Mouse (Mus musculus) thymus, postnatal 4 days (tissue): ENCODE results near the gene Idnk.
A peak's percentile ranks its signal among the peaks of the same experiment; 100 is the strongest.
"Not testable (repeated sequence)": the region's sequence is repeated elsewhere in the genome, so short reads cannot be mapped to it uniquely, and the experiment has no call there.

ENCODE experiments used
- DNase-seq: peaks from one replicate; pipeline ENCODE4 v3.0.0; 2021

Gene Idnk

DNA sequence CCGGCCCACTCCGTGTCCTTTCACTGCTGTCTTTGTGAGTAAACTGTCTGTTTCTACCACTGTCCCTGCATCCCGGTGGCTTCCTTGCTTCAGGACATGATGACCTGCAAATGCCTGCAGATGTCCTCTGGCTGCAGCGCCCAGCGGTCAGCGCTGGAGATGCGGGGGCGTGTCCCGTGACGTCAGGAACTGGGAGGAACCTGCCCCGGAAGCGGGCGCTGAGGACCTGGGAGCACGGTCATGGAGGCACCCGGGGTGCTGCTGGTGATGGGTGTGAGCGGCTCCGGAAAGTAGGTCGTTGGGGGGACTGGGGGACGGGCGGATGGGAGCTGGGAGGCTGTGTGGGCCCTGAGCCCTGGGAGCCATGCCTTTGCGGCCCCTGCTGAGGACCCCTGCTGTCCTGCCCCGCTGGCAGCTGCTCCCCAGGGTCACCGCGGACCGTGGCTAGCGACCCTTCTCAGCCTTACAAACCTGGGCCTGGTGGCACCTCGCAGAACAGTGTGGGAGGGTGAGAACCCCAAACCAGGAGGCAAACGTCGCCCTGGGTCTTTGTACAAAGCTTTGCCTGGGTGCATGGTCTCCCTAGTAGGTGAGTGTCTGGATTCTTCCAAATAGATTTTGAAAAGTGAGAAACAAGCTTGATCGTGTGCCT lies at the start of gene Idnk:
Gene Idnk, plus strand, starts transcription at position 203 of the 652 bp plus-strand sequence.
- peak; percentile 89 for DNase-seq

GRCm38 (mm10) chr13:58111306-58111705 lies 46.1 kb upstream of the Idnk start:
- no peak for DNase-seq

DNA sequence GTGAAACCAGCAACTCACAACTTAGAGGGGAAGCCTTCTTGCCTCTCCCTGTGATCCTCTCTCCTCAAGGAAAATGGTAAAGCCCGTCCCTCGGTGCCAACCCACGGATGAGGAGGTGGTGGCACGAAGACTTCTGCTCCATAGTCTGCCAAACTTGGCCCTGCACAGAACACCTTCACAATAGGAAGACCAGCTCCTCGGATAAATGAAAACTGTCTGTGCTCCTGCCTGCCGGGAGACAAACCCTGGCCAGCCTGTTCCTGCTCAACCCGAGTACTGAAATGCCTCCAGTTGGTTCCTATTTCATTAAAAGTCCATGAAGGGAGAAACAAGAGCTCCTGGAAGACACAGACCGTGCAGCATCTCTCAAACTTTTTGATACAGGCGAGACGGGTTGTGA lies 45.3 kb upstream of the Idnk start:
- no peak for DNase-seq

DNA sequence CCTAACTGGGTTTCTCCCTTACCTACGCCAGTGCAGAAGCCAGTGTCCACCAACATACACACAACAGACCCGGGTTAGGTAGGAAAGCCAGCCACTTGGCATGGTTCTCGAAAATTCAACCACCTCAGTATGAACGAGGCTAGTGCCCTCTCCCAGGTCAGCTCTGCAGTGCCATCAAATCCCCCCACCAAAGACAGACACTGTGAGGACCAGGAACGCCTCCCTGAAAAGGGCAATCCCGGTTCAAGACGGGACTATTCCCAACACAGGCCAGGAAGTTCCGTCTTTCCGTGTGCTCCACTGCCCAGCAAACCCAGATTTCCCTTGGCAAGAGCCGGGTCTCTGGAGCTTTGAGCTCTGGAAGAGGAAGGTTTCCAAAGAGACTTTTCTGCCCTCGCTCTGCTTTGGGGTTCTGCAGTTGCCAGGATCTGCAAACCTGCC lies 44.8 kb upstream of the Idnk start:
- peak; percentile 30 for DNase-seq

DNA sequence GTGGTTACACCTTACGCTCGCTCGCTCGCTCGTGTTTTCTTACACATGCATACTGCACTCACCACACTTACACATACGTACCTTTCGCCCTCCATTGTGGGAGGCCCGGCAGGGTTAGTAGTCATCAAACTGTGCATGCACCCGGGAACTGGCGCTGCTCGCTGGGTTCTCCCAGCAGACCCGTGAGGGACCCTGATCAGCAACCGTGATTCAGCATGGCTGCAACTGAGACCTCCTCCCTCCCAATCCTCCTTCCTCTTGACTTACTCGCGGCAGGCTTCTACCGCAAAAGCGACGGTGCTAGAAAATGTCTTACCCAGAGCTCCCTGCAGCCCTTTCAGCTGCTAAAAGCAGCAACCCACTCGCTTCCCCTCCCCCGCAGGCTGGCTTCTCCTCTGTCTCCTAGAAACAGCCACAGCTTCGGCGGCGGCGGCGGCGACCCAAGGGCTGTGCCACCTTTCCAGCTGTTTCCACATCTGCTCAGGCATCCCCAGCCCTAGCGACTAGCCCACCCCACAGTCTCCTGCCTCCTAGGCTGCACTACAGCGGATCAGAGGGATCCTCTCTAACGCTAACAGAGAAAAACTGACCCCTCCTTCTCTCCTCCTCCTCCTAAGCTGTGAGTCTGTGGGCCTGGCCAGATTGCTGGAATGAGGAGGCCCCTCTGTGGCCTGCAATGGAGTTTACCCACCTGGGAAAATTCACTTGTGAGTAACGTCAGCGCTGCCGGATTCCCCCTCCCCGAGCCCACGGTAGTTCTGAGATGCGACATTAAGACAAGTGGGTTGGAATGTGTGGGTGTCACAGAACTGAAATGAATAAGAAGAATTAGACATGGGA lies 44.2 kb upstream of the Idnk start, which contains the start of gene Klhl3:
Gene Klhl3, minus strand, starts transcription at position 532 of the 840 bp plus-strand sequence.
- DNase-seq, result peak; percentile 92

DNA sequence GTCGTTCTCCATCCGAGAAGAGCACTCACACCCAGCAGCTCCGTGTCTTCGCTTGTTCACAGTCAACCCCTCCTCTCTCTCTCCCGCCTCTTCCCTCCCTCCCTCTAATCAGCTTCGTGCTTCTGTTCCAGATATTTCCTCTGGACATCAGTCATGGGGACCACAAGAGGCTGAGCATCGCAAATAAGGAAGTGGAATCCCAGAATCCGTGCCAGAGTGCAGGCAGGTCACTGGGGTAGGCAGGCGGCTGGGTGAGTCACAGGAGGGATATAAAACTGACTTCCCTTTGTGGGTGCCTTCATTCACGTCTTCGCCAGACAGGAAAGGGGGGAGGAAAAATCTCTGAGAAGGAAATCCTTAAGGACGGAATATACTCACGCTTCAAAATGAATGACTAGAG lies 42.2 kb upstream of the Idnk start:
- no peak for DNase-seq

GRCm38 (mm10) chr13:58116801-58117200 lies 40.6 kb upstream of the Idnk start:
- DNase-seq, result no peak

DNA sequence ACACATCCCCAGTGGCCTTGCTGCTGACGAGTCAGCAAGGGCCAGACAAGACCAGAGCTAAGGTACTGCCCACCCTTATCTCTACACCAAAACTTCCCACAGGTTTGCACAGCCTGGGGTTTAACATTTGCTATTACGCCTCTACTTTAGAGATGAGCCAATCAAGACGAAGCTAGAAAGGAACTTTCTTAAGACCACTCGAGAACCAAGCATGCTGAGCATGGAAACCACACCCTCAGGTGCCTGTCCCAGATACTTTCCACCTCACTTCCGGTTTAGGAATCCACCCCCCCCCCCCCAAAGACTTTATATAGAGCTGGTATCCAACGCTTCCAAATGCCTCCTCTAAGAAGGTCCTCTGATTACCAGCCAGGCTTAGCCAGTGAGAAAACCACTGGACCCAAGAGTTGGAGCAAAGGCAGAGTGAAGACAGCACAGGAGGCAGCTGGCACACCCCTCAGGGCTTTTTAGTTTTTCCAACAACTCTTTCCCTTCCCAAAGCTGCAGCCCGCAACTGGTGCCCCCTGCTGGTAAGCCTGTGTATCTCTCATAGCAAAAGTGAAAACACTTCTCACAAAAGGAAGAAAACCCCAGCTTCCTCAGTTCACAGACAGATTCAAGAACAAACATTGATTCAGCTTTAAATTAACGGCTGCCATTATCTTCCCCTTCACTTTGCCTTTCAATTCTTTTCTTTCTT lies 40.0 kb upstream of the Idnk start:
- DNase-seq, result peak; percentile 90

GRCm38 (mm10) chr13:58122786-58123297 lies 34.6 kb upstream of the Idnk start:
- DNase-seq, result no peak

- DNase-seq, result no peak
Observed at GRCm38 (mm10) chr13:58123381-58123780, 34.1 kb upstream of the Idnk start.

GRCm38 (mm10) chr13:58124278-58124677 lies 33.2 kb upstream of the Idnk start:
- DNase-seq, result no peak

DNA sequence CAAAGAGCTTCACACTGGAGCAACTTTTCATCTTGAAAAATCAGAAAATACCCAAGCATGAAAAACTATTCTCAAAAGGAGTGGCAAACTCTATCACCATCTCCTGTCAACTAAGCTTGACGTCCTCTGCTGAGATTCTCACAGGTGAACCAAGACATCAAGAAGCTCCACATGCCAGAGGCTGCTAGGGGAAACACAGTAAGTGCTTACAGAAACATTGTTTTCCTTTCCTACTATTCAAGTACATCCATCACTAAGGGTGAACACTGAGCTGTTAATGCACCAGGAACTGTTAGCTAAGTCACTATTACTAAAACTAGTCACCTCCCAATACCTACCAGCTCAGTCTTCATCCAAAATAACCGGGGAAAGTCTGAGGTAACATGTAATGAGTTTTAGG lies 32.5 kb upstream of the Idnk start:
- no peak for DNase-seq

DNA sequence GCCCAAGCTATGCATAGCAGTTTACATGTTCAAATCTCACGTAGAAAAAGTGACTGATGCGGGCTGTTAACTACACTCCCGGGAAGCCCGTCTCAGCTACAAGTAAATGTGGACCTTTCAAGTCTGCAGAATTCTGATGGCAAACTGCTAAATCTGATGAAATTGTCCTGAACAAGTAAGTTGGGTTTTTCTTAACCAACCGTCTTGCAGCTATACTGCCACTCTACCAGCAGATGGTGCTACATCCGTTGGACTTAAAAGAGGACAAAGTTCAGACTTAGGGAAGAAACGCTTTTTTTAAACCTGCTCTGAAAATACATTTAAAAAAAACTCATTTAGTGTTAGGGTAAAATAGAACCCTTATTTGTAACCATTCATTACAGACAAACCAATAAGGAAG lies 31.3 kb upstream of the Idnk start:
- peak; percentile 53 for DNase-seq

- DNase-seq, result peak; percentile 71
Observed at GRCm38 (mm10) chr13:58126862-58127765, 30.3 kb upstream of the Idnk start.

DNA sequence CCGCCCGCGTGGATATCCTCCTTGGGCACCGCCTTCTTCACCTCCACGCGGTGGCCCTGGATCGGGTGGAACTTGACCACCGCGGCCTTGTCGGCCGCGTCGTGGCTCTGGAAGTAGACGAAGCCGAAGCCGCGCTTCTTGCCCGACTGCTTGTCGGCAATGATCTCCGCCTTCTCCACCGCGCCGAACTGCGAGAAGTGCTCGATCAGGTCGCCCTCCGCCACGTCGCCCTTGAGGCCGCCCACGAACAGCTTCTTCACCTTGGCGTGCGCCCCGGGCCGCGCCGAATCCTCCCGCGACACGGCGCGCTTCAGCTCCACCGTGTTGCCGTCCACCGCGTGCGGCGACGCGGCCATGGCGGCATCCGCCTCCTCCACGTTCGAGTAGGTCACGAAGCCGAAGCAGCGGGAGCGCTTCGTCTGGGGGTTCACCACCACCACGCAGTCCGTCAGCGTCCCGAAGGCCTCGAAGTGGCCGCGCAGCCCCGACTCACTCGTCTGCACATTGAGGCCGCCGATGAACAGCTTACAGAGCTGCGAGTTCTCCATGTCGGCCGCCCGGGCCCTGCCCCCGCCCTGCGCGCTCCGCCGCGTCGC lies 29.6 kb upstream of the Idnk start:
- no peak for DNase-seq

DNA sequence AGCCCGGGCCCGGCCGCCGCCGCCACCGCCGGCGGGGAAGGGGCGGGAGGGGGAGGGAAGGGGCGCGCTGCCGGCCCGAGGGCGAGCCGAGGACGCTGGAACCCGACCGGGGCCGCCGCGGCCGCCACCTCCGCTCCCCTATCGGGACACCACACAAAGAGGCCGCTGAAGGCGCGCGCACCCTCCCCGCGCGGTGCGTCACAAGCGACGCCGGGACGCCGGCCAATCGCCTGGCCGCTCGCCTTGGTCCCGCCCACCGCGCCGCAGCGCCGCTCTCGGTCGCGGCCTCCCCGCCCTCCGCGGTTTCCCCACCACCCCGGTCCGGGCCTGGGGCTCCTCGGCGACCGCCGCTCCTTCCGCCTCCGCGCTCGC lies 29.1 kb upstream of the Idnk start, which contains the start of gene Hnrnpa0:
Gene Hnrnpa0, minus strand, starts transcription at position 161 of the 372 bp plus-strand sequence.
- DNase-seq, result peak; percentile 98

DNA sequence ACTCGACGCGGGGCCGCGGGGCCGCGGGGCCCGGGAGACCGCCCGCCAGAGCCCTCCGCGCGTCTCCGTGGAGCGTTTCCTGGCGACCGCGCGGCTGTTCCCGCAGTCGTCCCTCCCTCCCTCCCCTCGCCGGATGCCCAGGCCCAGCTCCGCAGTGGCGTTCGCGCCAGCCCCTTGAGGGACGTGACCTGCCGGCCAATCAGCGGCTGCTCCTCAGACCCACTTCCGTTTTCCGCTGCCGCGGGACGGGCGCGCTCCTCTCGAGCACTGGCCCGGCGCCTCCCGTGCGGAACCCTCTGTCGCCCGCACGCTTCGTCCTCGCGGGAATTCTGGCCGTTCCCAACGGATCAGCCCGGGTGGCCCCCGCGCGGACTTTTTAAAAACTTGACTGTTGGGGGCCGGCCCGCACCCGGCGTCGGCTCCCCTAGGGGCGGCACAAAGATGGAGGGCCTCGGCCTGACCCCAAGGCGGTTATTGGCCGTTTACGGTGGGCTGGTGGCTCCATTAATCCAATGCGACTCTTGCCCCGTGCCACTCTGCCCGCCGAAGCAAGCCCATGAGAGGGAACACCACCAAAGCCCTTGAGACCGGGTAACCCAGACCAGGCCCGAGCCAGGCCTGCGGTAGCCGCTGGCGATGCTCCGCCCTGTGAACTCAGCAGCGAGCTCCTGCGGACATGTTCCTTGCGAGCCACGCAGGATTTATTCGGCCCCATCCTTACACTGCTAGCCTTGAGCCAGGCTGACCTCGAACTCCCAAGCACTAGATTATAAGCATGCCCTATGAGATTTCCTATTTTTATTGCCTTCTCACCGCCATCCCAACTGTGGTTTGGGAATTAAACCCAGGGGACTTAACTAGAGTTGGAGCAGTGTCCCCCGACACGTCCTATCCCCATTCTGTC lies 28.4 kb upstream of the Idnk start:
- DNase-seq, result peak; percentile 94

DNA sequence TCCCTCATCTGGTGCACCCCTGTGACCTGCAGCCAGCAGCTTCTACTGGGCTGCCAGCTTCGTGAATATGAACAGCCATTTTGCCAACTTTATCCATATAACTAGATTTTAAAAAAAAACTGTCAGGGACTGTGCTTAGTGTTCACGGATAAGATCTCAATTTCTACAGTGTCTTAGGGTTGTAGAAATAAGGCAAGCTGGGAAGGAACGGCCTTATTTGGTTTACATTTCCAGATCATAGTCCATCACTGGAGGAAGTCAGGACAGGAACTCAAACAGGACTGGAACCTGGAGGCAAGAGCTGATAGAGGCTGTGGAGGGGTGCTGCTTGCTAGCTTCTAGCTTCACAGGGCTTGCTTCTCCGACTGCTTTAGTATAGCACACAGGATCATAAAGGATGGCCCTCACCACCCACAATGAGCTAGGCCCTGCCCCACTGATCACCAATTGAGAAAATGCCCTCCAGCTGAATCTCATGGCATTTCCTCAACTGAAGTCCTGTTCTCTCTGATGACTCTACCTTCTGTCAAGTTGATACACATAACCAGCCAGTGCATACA lies 27.7 kb upstream of the Idnk start:
- no peak for DNase-seq

DNA sequence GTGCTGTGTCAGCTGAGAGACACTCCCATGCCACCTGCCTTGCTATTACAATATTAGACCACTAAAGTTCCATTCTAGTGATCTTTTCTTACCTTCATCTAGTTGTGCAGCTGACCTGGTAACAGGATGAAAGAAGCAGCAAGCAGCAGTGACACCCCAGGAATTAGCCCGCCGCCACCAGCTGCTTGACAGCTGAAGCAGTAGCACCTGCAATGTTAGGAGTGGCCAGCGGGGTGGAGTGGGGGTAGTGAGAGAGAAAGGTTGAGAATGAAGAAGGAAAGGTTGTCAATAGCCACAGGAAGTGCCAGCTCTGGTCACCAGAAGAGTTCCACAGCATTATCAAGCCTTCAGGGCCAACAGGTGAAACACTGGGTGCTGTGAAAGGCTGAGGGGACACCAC lies 25.8 kb upstream of the Idnk start:
- peak; percentile 53 for DNase-seq

DNA sequence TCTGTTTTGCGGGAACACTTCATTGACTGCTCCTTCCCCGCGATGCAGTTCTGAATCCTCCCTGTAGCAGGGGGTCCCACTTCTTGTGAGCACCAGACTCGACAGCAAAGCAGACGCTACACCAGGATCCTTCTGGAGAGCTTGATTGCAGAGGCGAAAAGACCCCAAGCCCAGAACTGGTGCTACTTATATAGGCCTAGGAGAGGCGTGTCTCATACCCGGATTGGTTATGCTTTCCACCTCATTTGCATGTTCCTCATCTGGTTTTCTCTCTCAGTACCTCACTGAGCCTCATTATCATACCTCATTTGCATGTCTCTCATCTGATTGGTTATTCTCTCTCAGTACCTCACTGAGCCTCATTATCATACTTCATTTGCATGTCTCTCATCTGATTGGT lies 10.8 kb upstream of the Idnk start:
- DNase-seq, result not testable (repeated sequence)
